Mouse (Mus musculus): ENCODE data around the gene Hax1. TPM values are rescaled to one million over a fixed set of nuclear protein-coding genes. Genes with fewer than 3 reads are reported as not detected.

Gene Hax1
- polyA plus RNA-seq (2012; rRNA removed): 130 and 138 TPM in 2 replicates

GRCm38 (mm10) chr3:89998612-89999054 lies at the start of gene Hax1:
Hax1 (minus strand) TSS chr3:89998780.
- TF ChIP-seq POLR2A (IDR thresholded peaks at IDR 0.05; ENCODE audit: low read depth, low read length) (no peak), CTCF (conservative IDR thresholded peaks at IDR 0.05; ENCODE audit: insufficient read depth, insufficient read length, low read depth, low read length) (no peak)
- peaks cover 14% of the 10 kb centered on the region; the same call in 1 of the 2 replicates for H3K4me1 ChIP-seq (ENCODE audit: control insufficient read depth, insufficient read depth, low read length)
- peak; percentile 96 for DNase-seq
- peak within 1 kb of the TSS; percentile 80 for H3K4me3 ChIP-seq (ENCODE audit: insufficient read depth, low read depth, low read length)
- under 1% methylated on average over 26 of the region's 26 CpGs for WGBS
- H3K27ac ChIP-seq (ENCODE audit: insufficient read depth, low read depth, low read length): peak within 1 kb of the TSS; percentile 93
- H3K36me3 ChIP-seq (ENCODE audit: control insufficient read depth, insufficient read depth, low read length): peaks cover 2% of the 10 kb centered on the region; the same call in 1 of the 2 replicates
- no peaks in the 10 kb centered on the region for H3K27me3 ChIP-seq (replicated peaks; ENCODE audit: control insufficient read depth, insufficient read depth, low read length)

GRCm38 (mm10) chr3:90036263-90036662 lies 37.7 kb upstream of the Hax1 start:
- no peak for DNase-seq
- Histone ChIP-seq H3K4me1 (ENCODE audit: control insufficient read depth, insufficient read depth, low read length) (no peaks in the 10 kb centered on the region), H3K36me3 (ENCODE audit: control insufficient read depth, insufficient read depth, low read length) (peaks cover 12% of the 10 kb centered on the region), H3K4me3 (ENCODE audit: insufficient read depth, low read depth, low read length) (no peak overlapping the region), H3K27ac (ENCODE audit: insufficient read depth, low read depth, low read length) (no peak overlapping the region), H3K27me3 (replicated peaks; ENCODE audit: control insufficient read depth, insufficient read depth, low read length) (no peaks in the 10 kb centered on the region)
- 95% methylated on average over 1 of the region's 1 CpGs for WGBS
- TF ChIP-seq POLR2A (IDR thresholded peaks at IDR 0.05; ENCODE audit: low read depth, low read length): no peak
- TF ChIP-seq CTCF (conservative IDR thresholded peaks at IDR 0.05; ENCODE audit: insufficient read depth, insufficient read length, low read depth, low read length): no peak

- no peaks in the 10 kb centered on the region for H3K27me3 ChIP-seq (replicated peaks; ENCODE audit: control insufficient read depth, insufficient read depth, low read length)
- H3K4me1 ChIP-seq (ENCODE audit: control insufficient read depth, insufficient read depth, low read length): no peaks in the 10 kb centered on the region
- TF ChIP-seq POLR2A (IDR thresholded peaks at IDR 0.05; ENCODE audit: low read depth, low read length) (no peak), CTCF (conservative IDR thresholded peaks at IDR 0.05; ENCODE audit: insufficient read depth, insufficient read length, low read depth, low read length) (no peak)
- 93% methylated on average over 2 of the region's 2 CpGs for WGBS
- H3K27ac ChIP-seq (ENCODE audit: insufficient read depth, low read depth, low read length): no peak overlapping the region
- no peak for DNase-seq
- H3K4me3 ChIP-seq (ENCODE audit: insufficient read depth, low read depth, low read length): no peak overlapping the region
- peaks cover 12% of the 10 kb centered on the region for H3K36me3 ChIP-seq (ENCODE audit: control insufficient read depth, insufficient read depth, low read length)
Observed at GRCm38 (mm10) chr3:90034653-90035052, 36.1 kb upstream of the Hax1 start.

- peaks cover 37% of the 10 kb centered on the region for H3K36me3 ChIP-seq (ENCODE audit: control insufficient read depth, insufficient read depth, low read length)
- DNase-seq: no peak
- H3K27ac ChIP-seq (ENCODE audit: insufficient read depth, low read depth, low read length): no peak overlapping the region
- WGBS: 90% methylated on average over 4 of the region's 4 CpGs
- no peak overlapping the region for H3K4me3 ChIP-seq (ENCODE audit: insufficient read depth, low read depth, low read length)
- no peaks in the 10 kb centered on the region for H3K27me3 ChIP-seq (replicated peaks; ENCODE audit: control insufficient read depth, insufficient read depth, low read length)
- no peak for TF ChIP-seq POLR2A (IDR thresholded peaks at IDR 0.05; ENCODE audit: low read depth, low read length)
- H3K4me1 ChIP-seq (ENCODE audit: control insufficient read depth, insufficient read depth, low read length): no peaks in the 10 kb centered on the region
Observed at GRCm38 (mm10) chr3:90016626-90017025, 18.0 kb upstream of the Hax1 start.

- 51% methylated on average over 2 of the region's 2 CpGs for WGBS
- H3K36me3 ChIP-seq (ENCODE audit: control insufficient read depth, insufficient read depth, low read length): peaks cover 29% of the 10 kb centered on the region
Observed at GRCm38 (mm10) chr3:90010291-90010690, 11.7 kb upstream of the Hax1 start.

GRCm38 (mm10) chr3:90004091-90004796 lies 5.7 kb upstream of the Hax1 start:
- Histone ChIP-seq H3K27me3 (replicated peaks; ENCODE audit: control insufficient read depth, insufficient read depth, low read length) (no peaks in the 10 kb centered on the region), H3K27ac (ENCODE audit: insufficient read depth, low read depth, low read length) (peak overlapping the region; percentile 38; the same call in 1 of the 2 replicates), H3K36me3 (ENCODE audit: control insufficient read depth, insufficient read depth, low read length) (peaks cover 13% of the 10 kb centered on the region), H3K4me1 (ENCODE audit: control insufficient read depth, insufficient read depth, low read length) (peaks cover 6% of the 10 kb centered on the region; the same call in 1 of the 2 replicates), H3K4me3 (ENCODE audit: insufficient read depth, low read depth, low read length) (no peak overlapping the region)
- WGBS: 12% methylated on average over 3 of the region's 3 CpGs
- DNase-seq: peak; percentile 31
- no peak for TF ChIP-seq CTCF (conservative IDR thresholded peaks at IDR 0.05; ENCODE audit: insufficient read depth, insufficient read length, low read depth, low read length)
- TF ChIP-seq POLR2A (IDR thresholded peaks at IDR 0.05; ENCODE audit: low read depth, low read length): no peak

More at GRCm38 (mm10) chr3:90010291-90010690, 11.7 kb upstream of the Hax1 start:
- Histone ChIP-seq H3K4me3 (ENCODE audit: insufficient read depth, low read depth, low read length) (no peak overlapping the region), H3K27me3 (replicated peaks; ENCODE audit: control insufficient read depth, insufficient read depth, low read length) (no peaks in the 10 kb centered on the region), H3K4me1 (ENCODE audit: control insufficient read depth, insufficient read depth, low read length) (no peaks in the 10 kb centered on the region), H3K27ac (ENCODE audit: insufficient read depth, low read depth, low read length) (no peak overlapping the region)
- TF ChIP-seq POLR2A (IDR thresholded peaks at IDR 0.05; ENCODE audit: low read depth, low read length): no peak
- no peak for TF ChIP-seq CTCF (conservative IDR thresholded peaks at IDR 0.05; ENCODE audit: insufficient read depth, insufficient read length, low read depth, low read length)
- no peak for DNase-seq

GRCm38 (mm10) chr3:89999830-90000229 lies 1.2 kb upstream of the Hax1 start:
- no peak for TF ChIP-seq CTCF (conservative IDR thresholded peaks at IDR 0.05; ENCODE audit: insufficient read depth, insufficient read length, low read depth, low read length)
- TF ChIP-seq POLR2A (IDR thresholded peaks at IDR 0.05; ENCODE audit: low read depth, low read length): no peak
- DNase-seq: no peak
- 71% methylated on average over 4 of the region's 4 CpGs for WGBS

More at GRCm38 (mm10) chr3:89999830-90000229, 1.2 kb upstream of the Hax1 start:
- H3K27me3 ChIP-seq (replicated peaks; ENCODE audit: control insufficient read depth, insufficient read depth, low read length): no peaks in the 10 kb centered on the region
- peaks cover 2% of the 10 kb centered on the region; the same call in 1 of the 2 replicates for H3K36me3 ChIP-seq (ENCODE audit: control insufficient read depth, insufficient read depth, low read length)
- H3K4me3 ChIP-seq (ENCODE audit: insufficient read depth, low read depth, low read length): no peak overlapping the region
- peak overlapping the region; percentile 93 for H3K27ac ChIP-seq (ENCODE audit: insufficient read depth, low read depth, low read length)
- H3K4me1 ChIP-seq (ENCODE audit: control insufficient read depth, insufficient read depth, low read length): peaks cover 14% of the 10 kb centered on the region; the same call in 1 of the 2 replicates

All from kidney, adult 2 months (tissue).